Mouse (Mus musculus) small intestine, adult 2 months (tissue): Measurements from ENCODE around the gene Nudt6.

Experiments
- CTCF ChIP-seq: fragments of 200-500 bp; IDR thresholded peaks from 2 replicates; pipeline ENCODE4 v1.5.1; 2012; ENCODE audit warnings: low read depth, mild to moderate bottlenecking, control low read depth, inconsistent platforms, low read length, moderate library complexity, mixed read lengths; ENCODE audit not compliant: insufficient replicate concordance, insufficient read length; ENCODE audit errors: extremely low read depth
- POLR2A ChIP-seq: fragments of 200-500 bp; IDR thresholded peaks from 2 replicates; pipeline ENCODE4 v1.6.1; 2012; ENCODE audit warnings: low read depth, mild to moderate bottlenecking, control low read depth, inconsistent platforms, low read length, moderate library complexity

GRCm38 (mm10) chr3:37387310-37387709 is 32.7 kb downstream of the Nudt6 start:
- TF ChIP-seq POLR2A (no peak), CTCF (no peak)
